Mouse (Mus musculus) hindbrain, embryonic 13.5 days (tissue): ENCODE data around the gene Nbea. TPM values are rescaled to one million over a fixed set of nuclear protein-coding genes. Genes with fewer than 3 reads are reported as not detected.

Source experiments
- ATAC-seq: fragments of 200-750 bp; cut with Nextera tagmentation; 2 replicates; pipeline ENCODE4 v1.8.0; 2017; ENCODE audit warnings: moderate TSS enrichment; ENCODE audit not compliant: low FRiP score
- H3K27ac ChIP-seq: fragments of 300-500 bp; sonication (generic); 2 replicates; pipeline ENCODE4 v1.5.1; 2015; ENCODE audit warnings: inconsistent platforms, mild to moderate bottlenecking, moderate library complexity
- H3K27me3 ChIP-seq: fragments of 300-500 bp; sonication (generic); 2 replicates; pipeline ENCODE4 v1.6.1; 2015; ENCODE audit warnings: mild to moderate bottlenecking, inconsistent platforms
- H3K36me3 ChIP-seq: fragments of 300-500 bp; sonication (generic); 2 replicates; pipeline ENCODE4 v1.6.1; 2015; ENCODE audit warnings: mild to moderate bottlenecking, inconsistent platforms
- H3K4me1 ChIP-seq: fragments of 300-500 bp; sonication (generic); replicated peaks from 2 replicates; pipeline ENCODE4 v1.6.1; 2015; ENCODE audit warnings: inconsistent platforms
- H3K4me2 ChIP-seq: fragments of 300-500 bp; sonication (generic); 2 replicates; pipeline ENCODE4 v1.6.1; 2015; ENCODE audit warnings: inconsistent platforms, mild to moderate bottlenecking, moderate library complexity
- H3K4me3 ChIP-seq: fragments of 300-500 bp; sonication (generic); 2 replicates; pipeline ENCODE4 v1.5.1; 2015; ENCODE audit warnings: mild to moderate bottlenecking, inconsistent platforms
- H3K9ac ChIP-seq: fragments of 300-500 bp; sonication (generic); 2 replicates; pipeline ENCODE4 v1.6.1; 2015; ENCODE audit warnings: mild to moderate bottlenecking, inconsistent platforms
- H3K9me3 ChIP-seq: fragments of 300-500 bp; sonication (generic); 2 replicates; pipeline ENCODE4 v1.6.1; 2016; ENCODE audit warnings: inconsistent platforms
- WGBS: fragments of 180-500 bp; shearing (Covaris S2); methylation state at CpG from one replicate; pipeline ENCODE4 v1.1.7; 2015; 5-methylcytosine and 5-hydroxymethylcytosine counted together
- polyA plus RNA-seq: library from polyadenylated mRNA; unstranded; fragments of >200 nt; fragmentation: Nextera tagmentation; extraction: Ambion mirVana; gene quantifications from 2 replicates; pipeline ENCODE4 v1.2.1, GENCODE M21; 2015

The Nbea gene
- polyA plus RNA-seq, 1 experiment from 2014 or later = 56.9 TPM

DNA sequence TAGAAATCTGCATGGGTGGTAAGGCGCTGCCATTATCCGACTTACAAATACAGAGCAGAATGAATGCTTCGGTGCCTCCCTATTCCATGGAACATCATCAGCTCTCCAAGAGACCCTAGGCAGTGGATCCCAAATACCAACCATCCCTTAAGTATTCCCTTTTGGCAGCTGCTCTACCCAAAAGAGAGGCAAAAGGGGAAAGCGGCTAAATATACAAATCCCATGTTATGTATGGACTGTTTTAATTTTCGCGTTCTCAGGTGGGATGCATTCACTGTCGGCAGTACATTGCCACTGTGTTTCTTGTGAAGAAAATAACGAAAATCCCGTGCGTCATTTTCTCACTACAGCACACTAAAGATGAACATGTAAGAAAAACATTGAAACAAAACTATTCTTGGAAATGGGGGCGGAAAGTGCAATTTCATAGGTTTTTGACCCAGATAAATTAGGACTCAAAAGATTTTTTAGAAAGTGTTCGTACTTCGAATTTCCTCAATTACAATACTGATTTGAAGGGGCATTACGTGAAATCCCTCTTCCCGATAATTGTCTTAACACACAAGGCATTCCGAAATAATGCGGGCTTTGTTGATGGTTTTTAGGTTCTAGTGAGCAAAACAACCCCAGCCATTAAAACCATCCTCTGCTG is 396.5 kb downstream of the Nbea start:
- peak overlapping the region; percentile 51 for H3K4me3 ChIP-seq

DNA sequence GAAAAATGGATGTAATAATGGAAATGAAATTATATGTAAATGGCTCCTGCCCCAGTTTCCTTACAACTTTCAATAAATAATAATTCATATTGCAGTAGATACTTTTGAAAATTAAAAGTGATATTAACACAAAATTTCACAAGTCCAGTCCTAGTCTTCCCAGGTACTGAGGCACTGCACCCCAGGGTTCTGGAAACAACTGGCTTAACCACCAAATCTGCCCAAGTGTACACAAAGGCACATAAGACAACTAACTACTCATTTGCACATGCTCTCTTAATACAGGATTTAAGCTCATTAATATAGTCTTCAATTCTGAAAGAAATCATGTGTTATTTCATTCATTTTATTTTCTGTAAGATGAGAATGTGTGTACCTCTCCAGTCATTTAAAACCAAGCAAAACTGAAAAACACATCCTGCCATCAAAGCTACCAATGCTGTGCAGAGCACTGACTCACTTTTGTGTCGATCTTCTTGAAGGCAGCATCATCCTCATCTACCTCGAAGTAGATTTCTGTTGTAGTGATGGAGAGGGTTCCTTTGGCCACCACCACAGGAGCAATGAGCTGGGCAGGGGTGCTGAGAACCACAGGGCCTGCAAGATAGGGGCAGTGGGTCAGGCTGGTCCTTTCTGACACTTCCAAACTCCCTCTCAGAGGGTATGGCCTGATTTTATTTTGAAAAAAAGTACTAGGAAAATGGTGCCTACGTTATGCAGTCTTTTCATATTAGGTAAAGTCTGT is 397.3 kb downstream of the Nbea start:
- peaks cover 44% of the 10 kb centered on the region for H3K4me1 ChIP-seq
- peak overlapping the region; percentile 92 for H3K9ac ChIP-seq
- WGBS = 12% methylated on average over 3 of the region's 3 CpGs
- H3K27ac ChIP-seq = peak overlapping the region; percentile 99
- H3K4me2 ChIP-seq = peak overlapping the region; percentile 77
- H3K9me3 ChIP-seq = no peaks in the 10 kb centered on the region
- H3K4me3 ChIP-seq = peak overlapping the region; percentile 51
- H3K27me3 ChIP-seq = peaks cover 16% of the 10 kb centered on the region; the same call in 1 of the 2 replicates
- ATAC-seq = no peak
- H3K36me3 ChIP-seq = no peaks in the 10 kb centered on the region

More for the DNA sequence above, 396.5 kb downstream of the Nbea start:
- peak overlapping the region; percentile 99 for H3K27ac ChIP-seq
- peak overlapping the region; percentile 77 for H3K4me2 ChIP-seq
- no peak for ATAC-seq
- peaks cover 36% of the 10 kb centered on the region for H3K4me1 ChIP-seq
- no peaks in the 10 kb centered on the region for H3K36me3 ChIP-seq
- H3K27me3 ChIP-seq = peaks cover 13% of the 10 kb centered on the region; the same call in 1 of the 2 replicates
- H3K9ac ChIP-seq = peak overlapping the region; percentile 92
- 9% methylated on average over 17 of the region's 17 CpGs for WGBS
- no peaks in the 10 kb centered on the region for H3K9me3 ChIP-seq

DNA sequence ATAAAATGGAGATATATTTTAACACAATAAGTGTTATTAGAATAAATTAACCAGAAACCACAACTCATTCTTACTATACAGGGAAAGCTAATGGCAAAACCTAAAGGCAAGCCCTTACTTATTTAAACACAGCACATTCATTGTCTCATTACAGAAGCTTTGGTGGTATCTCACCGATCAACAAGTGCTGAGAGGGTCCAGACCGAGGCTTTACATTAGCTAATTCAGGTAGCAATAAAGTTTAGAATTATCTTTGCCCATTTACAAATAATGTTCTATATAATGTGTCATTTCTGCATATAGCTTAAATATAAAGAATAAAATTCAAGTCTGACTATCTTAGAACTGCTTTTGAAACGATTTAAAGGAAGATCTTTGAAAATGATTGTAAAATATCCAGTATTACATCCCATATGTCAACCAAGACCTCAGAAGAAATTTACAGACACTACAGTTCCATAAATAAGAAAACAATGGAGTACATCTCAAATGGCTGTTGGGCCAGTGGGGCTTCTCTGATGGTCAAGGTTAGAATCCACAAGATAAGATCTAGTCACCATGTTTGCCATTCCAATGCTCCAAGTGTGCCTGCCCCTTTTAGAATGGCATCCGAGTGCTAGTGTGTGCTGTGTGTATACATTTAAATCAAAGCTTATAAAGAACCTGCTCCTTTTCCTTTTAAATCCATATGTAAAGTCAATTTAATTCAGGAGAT is 398.1 kb downstream of the Nbea start:
- H3K36me3 ChIP-seq = no peaks in the 10 kb centered on the region
- H3K27me3 ChIP-seq = peaks cover 16% of the 10 kb centered on the region; the same call in 1 of the 2 replicates
- 45% methylated on average over 4 of the region's 4 CpGs for WGBS
- H3K9me3 ChIP-seq = no peaks in the 10 kb centered on the region
- H3K4me2 ChIP-seq = peak overlapping the region; percentile 77
- peak overlapping the region; percentile 99 for H3K27ac ChIP-seq
- peak overlapping the region; percentile 92 for H3K9ac ChIP-seq
- H3K4me3 ChIP-seq = peak overlapping the region; percentile 51
- ATAC-seq = no peak
- H3K4me1 ChIP-seq = peaks cover 51% of the 10 kb centered on the region

DNA sequence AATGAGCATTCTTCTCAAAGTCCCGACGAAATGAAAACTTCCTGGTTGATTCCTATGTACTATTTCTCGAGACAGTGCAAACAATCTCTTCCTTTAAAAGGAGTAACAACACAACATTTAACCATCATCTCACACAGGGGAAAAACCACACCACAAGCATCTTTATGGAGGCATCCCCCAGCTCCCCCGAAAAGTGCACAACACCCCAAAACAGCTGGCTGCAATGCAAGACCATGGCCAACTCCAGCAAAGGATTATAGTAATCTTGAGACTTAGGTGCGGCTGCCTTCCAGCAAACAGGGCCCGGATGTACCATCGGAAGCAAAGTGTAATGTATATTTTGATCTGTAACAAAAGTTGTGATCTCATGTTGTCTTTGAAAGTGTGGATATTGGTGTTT is 399.4 kb downstream of the Nbea start:
- Histone ChIP-seq H3K27ac (peak overlapping the region; percentile 98), H3K4me2 (peak overlapping the region; percentile 69), H3K4me1 (peaks cover 52% of the 10 kb centered on the region), H3K27me3 (peaks cover 19% of the 10 kb centered on the region; the same call in 1 of the 2 replicates), H3K9ac (peak overlapping the region; percentile 97), H3K36me3 (no peaks in the 10 kb centered on the region), H3K4me3 (peak overlapping the region; percentile 65), H3K9me3 (no peaks in the 10 kb centered on the region)
- WGBS = 15% methylated on average over 7 of the region's 7 CpGs
- ATAC-seq = no peak

DNA sequence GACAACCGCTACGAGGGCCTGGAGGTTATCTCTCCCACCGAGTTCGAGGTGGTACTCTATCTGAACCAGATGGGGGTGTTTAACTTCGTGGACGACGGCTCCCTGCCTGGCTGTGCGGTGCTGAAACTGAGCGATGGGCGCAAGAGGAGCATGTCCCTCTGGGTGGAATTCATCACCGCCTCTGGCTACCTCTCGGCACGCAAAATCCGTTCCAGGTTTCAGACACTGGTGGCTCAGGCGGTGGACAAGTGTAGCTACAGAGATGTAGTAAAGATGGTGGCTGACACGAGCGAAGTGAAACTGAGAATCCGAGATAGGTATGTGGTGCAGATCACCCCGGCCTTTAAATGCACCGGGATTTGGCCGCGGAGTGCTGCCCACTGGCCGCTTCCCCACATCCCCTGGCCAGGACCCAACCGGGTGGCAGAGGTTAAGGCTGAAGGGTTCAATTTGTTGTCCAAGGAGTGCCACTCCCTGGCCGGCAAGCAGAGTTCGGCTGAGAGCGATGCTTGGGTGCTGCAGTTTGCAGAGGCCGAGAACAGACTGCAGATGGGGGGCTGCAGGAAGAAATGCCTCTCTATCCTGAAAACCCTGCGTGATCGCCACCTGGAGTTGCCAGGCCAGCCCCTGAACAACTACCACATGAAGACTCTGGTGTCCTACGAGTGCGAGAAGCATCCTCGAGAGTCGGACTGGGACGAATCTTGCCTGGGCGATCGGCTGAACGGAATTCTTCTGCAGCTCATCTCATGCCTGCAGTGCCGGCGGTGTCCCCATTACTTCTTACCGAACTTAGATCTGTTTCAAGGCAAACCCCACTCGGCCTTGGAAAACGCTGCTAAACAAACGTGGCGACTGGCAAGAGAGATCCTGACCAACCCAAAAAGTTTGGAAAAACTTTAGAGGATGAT is 400.1 kb downstream of the Nbea start:
- Histone ChIP-seq H3K9ac (peak overlapping the region; percentile 97), H3K27me3 (peaks cover 20% of the 10 kb centered on the region; the same call in 1 of the 2 replicates), H3K27ac (peak overlapping the region; percentile 98), H3K4me1 (peaks cover 50% of the 10 kb centered on the region), H3K36me3 (no peaks in the 10 kb centered on the region), H3K4me3 (peak overlapping the region; percentile 65), H3K4me2 (peak overlapping the region; percentile 69), H3K9me3 (no peaks in the 10 kb centered on the region)
- no peak for ATAC-seq
- WGBS = 6% methylated on average over 45 of the region's 45 CpGs

DNA sequence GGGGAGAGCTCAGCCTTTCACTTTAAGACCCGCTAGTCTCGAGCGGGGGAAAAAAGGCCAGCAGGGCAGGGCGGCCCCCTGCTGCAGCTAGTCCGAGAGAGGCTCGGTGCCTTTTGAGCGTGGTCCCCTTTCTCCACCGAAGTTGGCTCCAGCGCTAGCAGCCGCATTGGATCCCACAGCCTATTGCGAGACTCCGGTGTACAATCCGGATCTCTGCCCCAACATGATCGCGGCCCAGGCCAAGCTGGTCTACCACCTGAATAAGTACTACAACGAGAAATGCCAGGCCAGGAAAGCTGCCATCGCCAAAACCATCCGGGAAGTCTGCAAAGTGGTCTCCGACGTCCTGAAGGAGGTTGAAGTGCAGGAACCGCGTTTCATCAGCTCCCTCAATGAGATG is 400.7 kb downstream of the Nbea start:
- Histone ChIP-seq H3K36me3 (no peaks in the 10 kb centered on the region), H3K27me3 (peaks cover 20% of the 10 kb centered on the region; the same call in 1 of the 2 replicates), H3K9ac (peak overlapping the region; percentile 97), H3K27ac (peak overlapping the region; percentile 98), H3K4me1 (peaks cover 57% of the 10 kb centered on the region), H3K9me3 (no peaks in the 10 kb centered on the region), H3K4me3 (peak overlapping the region; percentile 65), H3K4me2 (peak overlapping the region; percentile 69)
- ATAC-seq = 0 out of 2 replicates have a peak, but pooled peaks have one; percentile 19
- WGBS = 1% methylated on average over 22 of the region's 22 CpGs

DNA sequence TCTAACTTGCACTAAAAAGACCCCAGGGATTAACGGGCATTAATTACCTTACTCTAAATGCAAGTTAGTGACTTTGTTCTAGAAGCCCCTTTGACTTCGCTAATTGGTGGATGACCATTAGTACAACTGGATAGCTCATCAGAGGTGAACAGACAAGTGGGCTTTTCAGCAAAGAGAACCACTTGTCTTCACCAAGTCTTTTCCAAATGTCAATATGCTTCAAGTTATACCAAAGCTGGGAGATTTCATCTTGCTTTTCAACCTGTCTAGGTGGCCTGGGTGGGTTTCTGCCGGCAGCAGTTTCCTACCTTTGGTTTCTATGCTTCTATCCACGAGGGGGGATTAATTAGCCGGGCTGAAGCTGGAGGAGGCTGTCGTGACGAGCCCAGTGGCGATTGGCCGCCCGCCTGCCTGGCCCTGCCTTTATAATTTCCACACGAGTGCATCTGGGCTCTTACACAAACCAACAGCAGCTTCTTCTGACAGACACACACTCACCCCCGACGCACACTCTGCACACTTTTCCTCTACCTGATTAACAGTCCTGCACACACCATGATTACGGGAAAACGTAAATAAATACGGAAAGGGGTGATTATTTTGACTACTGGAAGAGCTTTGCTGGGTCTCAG is 401.3 kb downstream of the Nbea start, which contains the start of gene Mab21l1:
Gene Mab21l1 (plus strand): TSS at position 455 of the 632 bp plus-strand sequence.
- Histone ChIP-seq H3K9ac (peak within 1 kb of the TSS; percentile 97), H3K27me3 (peaks cover 20% of the 10 kb centered on the region; the same call in 1 of the 2 replicates), H3K4me3 (peak within 1 kb of the TSS; percentile 65), H3K4me2 (peak within 1 kb of the TSS; percentile 69), H3K27ac (peak within 1 kb of the TSS; percentile 98), H3K9me3 (no peaks in the 10 kb centered on the region), H3K4me1 (peaks cover 57% of the 10 kb centered on the region), H3K36me3 (no peaks in the 10 kb centered on the region)
- ATAC-seq = peak; percentile 72
- 3% methylated on average over 16 of the region's 16 CpGs for WGBS

DNA sequence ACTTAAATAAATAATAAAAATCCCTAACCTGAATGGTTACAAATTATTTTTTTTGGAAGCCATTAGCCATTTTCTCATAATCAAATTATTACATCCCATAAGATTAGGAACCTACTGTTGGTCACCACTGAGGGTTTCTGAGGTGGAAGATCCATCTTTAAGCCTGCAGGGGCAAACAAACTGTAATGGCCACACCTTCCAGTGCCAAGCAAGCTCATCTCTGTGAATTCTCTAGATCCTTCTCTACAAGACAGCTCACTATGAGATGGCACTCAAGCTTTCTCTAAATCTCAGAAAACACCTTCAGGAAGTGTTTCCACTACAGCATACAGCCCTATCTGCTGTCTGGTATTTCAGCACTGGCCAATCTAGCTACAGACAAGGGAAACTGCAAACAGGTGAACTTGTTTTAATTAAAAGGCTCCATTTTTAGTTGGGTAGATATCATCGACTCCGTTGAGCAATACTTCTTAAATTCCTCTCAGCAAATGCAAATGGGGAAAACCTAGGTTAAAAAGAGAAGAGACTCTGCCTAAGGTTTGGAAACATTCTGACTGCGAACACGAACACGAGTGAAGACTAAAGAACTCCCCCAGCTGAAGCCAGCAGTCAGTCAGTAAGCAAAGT is 402.0 kb downstream of the Nbea start:
- ATAC-seq = no peak
- H3K9me3 ChIP-seq = no peaks in the 10 kb centered on the region
- 13% methylated on average over 5 of the region's 5 CpGs for WGBS
- peaks cover 57% of the 10 kb centered on the region for H3K4me1 ChIP-seq
- H3K27me3 ChIP-seq = peaks cover 20% of the 10 kb centered on the region; the same call in 1 of the 2 replicates
- peak overlapping the region; percentile 65 for H3K4me3 ChIP-seq
- H3K9ac ChIP-seq = peak overlapping the region; percentile 97
- peak overlapping the region; percentile 98 for H3K27ac ChIP-seq
- no peaks in the 10 kb centered on the region for H3K36me3 ChIP-seq
- peak overlapping the region; percentile 69 for H3K4me2 ChIP-seq

DNA sequence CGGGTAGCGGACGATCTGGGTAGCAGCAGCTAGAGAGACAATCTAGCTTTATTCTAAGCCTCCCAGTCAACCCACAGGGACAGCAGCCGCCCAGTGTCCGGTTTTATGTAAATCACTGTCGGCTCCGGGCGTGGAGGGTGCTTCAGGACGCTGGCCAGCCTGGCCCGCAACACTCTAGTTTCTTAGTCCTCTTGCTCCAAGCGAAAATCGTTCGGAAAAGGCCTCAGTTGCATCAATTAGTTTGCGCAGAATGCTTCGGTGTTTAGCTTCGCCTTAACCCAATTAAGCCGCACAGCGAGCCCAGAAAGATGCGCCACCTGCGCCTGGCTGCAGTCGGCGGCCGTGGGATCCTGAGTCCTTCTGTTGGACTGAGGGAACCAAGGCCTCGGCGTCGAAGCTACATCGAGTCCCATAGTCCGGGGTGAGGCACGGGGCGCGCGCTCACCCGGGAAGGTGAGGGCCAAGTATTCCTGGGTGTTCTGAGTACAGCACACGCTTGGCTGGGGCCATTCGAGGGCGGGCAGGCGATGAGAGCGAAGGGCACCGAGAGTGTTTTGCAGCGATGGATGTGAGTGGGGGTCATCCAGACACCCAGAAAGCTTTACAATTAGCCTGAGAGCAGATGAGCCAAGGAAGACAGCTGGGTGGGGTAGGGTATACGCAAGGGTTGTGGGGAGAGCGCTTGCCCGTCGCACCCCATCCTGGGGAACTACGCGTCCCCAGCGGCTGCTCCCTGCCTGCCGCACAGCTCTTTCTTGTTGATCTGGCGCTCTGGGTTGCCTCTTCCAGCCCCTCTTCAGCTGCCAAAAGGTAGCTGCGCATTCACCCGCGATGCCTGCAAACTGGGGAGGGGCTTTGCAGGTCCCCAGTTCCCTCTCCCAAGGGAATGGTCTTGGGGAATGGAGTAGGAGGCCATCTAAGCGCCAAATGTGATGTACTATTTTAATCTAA is 403.1 kb downstream of the Nbea start:
- H3K36me3 ChIP-seq = no peaks in the 10 kb centered on the region
- ATAC-seq = peak; percentile 53
- no peaks in the 10 kb centered on the region for H3K9me3 ChIP-seq
- H3K27ac ChIP-seq = peak overlapping the region; percentile 98
- 2% methylated on average over 53 of the region's 53 CpGs for WGBS
- H3K4me1 ChIP-seq = peaks cover 61% of the 10 kb centered on the region
- H3K27me3 ChIP-seq = peaks cover 17% of the 10 kb centered on the region; the same call in 1 of the 2 replicates
- peak overlapping the region; percentile 36 for H3K4me3 ChIP-seq
- H3K4me2 ChIP-seq = peak overlapping the region; percentile 69
- H3K9ac ChIP-seq = peak overlapping the region; percentile 80
